Mouse (Mus musculus) large intestine, adult 2 months (tissue): Measurements from ENCODE around the gene Tbc1d1. TPM values are rescaled to one million over a fixed set of nuclear protein-coding genes. Genes with fewer than 3 reads are reported as not detected.

Experiments used
- DNase-seq: peaks from one replicate; pipeline ENCODE4 v3.0.0-alpha.2; 2012; ENCODE audit warnings: low read depth, low spot score
- WGBS: fragments of 180-500 bp; shearing (Covaris S2); methylation state at CpG from one replicate; pipeline ENCODE4 v1.1.7; 2018; 5-methylcytosine and 5-hydroxymethylcytosine counted together
- polyA plus RNA-seq: library from polyadenylated mRNA; depleted of rRNA; stranded (reverse); fragments of >200 nt; gene quantifications from 2 replicates; pipeline ENCODE4 v1.2.3, GENCODE M21; 2012; rRNA removed

Gene Tbc1d1
- 14.4 and 21.4 TPM in 2 replicates for polyA plus RNA-seq

- WGBS: 35% methylated on average over 11 of the region's 11 CpGs
- DNase-seq: no peak
Measured at GRCm38 (mm10) chr5:64155861-64156550, at the start of gene Tbc1d1. TSS of gene Tbc1d1 (plus strand) at chr5:64156305.

DNA sequence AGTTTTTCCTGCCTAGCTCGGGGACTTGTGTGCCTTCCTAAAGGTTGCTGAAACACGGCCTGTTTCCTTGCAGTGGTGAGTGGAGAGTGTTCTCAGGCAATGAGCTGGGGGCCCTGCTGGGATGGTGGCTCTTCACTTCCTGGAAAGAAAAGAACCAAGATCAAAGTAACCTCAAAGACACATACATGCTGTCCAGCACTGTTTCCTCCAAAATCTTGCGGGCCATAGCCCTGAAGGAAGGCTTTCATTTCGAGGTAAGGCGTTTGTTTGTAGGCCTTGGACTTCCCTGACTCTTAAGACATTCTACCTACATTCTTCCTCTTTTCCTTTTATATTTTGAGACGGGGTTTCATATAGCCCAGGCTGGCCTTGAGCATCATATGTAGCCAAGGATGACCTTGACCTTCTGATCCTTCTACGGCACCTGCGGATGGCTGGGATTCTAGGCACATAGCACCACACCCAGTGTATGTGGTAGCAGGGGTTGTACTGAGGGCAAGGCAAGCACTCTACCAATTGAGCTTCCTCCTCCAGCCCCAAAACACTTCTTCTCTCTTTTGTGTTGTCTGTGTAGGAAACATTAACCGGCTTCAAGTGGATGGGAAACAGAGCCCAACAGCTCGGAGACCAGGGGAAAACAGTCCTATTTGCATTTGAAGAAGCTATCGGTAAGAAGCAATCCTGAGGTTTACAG, 48.4 kb upstream of the Tbc1d1 start:
- no peak for DNase-seq
- WGBS: 86% methylated on average over 11 of the region's 11 CpGs

- no peak for DNase-seq
- WGBS: 76% methylated on average over 3 of the region's 3 CpGs
Measured at GRCm38 (mm10) chr5:64109217-64109616, 46.9 kb upstream of the Tbc1d1 start.

DNA sequence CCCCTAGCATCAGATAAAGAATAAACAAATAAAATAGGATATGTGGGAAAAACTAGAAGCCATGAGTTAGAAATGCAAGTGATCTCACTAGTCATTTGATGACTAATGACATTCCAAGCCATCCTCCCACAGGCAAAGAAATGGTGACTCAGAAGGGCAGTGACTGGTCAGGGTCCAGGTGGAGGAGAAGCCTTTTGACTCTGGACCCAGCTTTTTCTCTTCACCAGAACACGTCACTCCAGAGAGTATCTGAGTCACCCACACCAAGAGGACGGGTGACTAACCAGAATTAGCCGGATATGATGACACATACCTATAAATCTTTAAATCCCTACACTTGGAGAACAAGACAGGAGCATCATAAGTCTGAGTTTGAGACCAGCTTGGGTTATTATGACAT, 43.7 kb upstream of the Tbc1d1 start:
- no peak for DNase-seq
- WGBS: 41% methylated on average over 3 of the region's 3 CpGs

DNA sequence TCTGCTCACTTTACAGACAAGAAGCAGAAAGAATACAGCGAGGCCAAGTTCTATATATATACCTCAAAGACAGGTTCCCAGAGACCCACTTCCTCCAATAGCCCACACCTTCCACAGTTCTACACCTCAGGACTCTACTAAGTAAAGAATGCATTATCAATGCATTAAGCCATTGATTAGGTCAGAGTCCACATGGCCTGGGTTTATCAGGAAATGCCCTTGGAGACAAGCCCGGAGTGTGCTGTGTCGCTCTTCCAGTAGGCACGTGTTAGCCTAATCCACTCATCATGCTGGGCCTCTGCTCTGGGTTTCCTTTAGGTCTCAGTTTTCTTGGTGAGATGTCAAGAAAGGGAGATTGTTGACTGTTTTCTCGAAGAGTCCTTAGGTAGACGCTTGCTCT, 41.9 kb upstream of the Tbc1d1 start:
- no peak for DNase-seq
- 97% methylated on average over 6 of the region's 6 CpGs for WGBS

DNA sequence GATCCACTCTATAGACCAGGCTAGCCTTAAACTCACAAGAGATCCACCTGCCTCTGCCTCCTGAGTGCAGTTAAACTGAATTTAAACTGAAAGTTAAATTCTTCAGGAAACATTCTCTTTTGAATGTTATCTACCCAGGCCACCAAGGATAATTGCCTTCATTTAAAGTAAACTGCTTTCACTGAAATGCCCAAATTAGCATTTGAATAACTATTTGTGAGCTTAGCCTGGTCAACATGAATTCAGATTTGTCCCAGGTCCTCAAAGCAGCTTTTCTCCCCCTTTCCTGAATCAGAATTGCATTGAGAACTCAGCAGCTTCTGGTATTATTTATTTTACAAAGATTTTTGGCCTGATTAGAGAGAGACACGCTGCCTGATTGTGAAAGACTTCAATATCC, 38.9 kb upstream of the Tbc1d1 start:
- DNase-seq: no peak
- 96% methylated on average over 1 of the region's 1 CpGs for WGBS

DNA sequence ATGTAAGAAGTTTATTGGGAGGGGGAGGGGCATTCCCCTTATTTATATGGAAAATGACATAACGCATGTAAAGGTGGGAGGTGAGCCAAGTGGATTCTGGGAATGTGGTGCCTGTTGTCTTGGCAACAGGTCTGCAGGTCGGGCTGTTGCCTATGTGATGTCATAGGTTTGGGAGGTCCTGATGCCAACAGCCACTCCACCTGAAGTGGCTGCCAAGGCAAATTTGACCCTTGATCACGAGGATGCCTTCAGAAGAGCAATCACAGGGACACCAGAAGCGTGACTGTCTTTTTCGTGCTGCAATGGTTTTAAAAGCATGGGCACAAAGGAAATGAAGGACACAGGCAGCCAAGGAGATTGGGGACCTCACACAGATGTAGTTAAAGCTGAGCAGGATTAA, 30.3 kb upstream of the Tbc1d1 start:
- no peak for DNase-seq
- WGBS: 48% methylated on average over 5 of the region's 5 CpGs

GRCm38 (mm10) chr5:64131550-64131949, 24.6 kb upstream of the Tbc1d1 start:
- 76% methylated on average over 5 of the region's 5 CpGs for WGBS

DNA sequence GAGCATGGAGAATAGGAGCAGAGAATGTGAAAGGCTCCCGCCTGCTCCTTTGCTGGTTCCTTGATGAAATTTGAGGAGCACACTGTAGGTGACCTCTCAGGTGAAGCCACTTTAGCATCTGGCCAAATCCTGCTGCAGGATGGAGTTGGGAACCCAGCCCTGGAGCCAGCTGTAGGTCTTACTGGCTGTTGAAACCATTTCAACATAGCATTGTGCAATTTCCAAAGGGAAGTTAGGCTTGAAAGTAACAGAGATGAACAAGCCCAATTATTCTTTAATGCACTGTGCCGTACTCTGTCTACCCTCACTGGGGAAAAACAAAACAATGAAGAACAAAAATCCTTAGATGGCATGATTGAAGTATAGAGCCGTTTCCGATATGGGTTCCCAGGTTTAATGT, 22.2 kb upstream of the Tbc1d1 start:
- no peak for DNase-seq
- 92% methylated on average over 4 of the region's 4 CpGs for WGBS

More at GRCm38 (mm10) chr5:64131550-64131949, 24.6 kb upstream of the Tbc1d1 start:
- no peak for DNase-seq

DNA sequence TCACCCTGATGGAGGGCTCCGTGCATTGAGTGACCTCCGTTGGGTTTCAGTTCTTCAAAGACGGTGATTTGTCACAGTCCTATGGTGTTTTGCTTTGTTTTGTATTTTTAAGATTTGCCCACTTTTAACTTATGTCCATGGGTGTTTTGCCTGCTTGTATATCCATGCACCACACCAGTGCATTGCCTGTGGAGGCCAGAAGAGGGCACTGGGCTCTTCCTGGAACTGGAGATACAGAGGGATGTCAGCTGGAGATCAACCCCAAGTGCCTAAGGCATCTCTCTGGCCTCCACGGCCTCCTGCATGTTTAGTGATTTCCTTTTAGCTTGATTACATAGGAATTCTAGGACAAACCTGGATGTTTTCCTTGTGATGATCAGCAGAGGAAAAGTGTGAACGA, 19.8 kb upstream of the Tbc1d1 start:
- no peak for DNase-seq
- WGBS: 75% methylated on average over 5 of the region's 5 CpGs

DNA sequence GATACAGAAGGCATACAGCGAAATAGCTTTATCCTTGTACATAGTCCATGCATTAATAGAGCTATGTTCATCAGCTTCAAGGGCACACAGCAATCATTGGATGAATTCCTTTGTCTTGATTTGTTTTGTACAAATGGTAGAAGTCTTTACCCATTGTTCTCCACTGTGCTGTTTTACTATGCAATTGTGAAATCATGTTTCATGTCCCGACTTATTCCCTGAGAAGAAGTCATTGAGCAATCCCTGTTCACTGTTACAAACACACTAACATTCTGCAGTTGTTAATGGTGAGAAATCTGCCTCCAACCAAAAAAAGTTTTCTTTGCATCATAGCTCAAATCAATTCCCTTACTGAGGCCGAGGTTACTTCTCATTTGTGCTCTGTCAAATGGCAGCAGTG, 15.9 kb upstream of the Tbc1d1 start:
- 55% methylated on average over 3 of the region's 3 CpGs for WGBS
- DNase-seq: no peak

GRCm38 (mm10) chr5:64144315-64144714, 11.8 kb upstream of the Tbc1d1 start:
- 72% methylated on average over 5 of the region's 5 CpGs for WGBS
- DNase-seq: no peak

GRCm38 (mm10) chr5:64146384-64147005, 9.6 kb upstream of the Tbc1d1 start:
- WGBS: 85% methylated on average over 10 of the region's 10 CpGs
- DNase-seq: no peak

DNA sequence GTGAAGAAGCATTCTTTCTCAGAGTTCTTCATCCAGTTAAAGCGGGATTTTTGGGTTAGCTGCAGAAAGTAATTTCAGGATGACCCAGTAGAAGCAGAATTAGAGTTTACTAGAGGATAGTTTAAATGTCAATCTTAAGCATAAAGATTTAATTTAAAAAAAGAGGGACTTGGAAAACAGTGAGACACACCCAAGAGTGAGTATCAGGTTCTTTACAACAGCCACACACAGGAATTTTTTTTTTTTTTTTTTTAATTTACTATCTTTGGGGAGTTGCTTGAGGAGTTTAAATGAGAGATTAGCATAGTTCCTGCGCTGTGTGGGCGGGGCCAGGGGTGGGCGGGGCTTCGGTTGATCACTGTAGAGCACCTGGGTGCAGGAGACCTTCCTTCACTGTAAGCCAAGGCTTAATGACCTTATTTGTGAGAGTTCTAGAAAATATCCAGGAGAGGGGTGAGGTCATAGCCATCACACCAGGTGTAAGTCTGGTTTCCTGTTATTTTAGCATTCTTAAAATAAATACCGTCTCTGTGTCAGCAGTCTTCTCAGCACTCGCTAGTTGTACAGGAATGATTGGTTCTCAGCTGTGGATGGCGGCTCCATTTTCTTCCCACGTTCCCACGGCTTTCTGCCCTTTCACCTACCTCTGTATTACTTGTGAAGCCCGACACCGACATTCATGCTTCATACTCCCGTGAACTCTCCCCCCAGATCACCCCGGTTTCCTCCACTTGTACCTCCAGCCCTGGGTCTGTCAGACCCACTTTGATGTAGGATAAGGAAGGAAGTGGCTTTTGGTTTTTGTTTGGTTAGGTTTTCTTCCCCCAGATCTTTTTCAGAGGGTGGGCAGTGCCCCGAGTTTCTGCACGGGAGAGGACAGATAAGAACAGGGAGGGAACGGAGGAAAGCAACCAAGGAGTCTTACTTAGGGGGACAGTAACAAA, 6.6 kb upstream of the Tbc1d1 start:
- WGBS: 11% methylated on average over 17 of the region's 17 CpGs
- DNase-seq: no peak

DNA sequence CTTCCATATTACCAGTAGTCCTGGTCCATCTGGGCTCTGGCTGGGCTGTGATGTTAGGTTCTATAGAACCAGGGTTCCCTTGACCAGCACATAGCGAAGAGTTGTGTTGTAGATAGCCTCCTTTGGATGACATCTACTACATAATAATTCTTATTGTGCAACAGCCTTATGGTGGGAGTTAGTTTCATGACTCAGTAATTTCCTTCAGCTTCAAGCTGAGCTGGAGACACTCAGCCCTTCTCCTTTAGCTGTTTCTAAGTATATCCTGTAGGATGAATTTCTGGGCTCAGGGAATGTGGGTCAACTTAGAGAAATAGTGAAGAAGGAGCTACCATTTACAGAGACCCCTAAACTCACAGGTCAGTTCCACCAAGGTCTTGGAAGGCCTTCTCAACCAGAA, 2.8 kb upstream of the Tbc1d1 start:
- DNase-seq: no peak
- WGBS: 95% methylated on average over 1 of the region's 1 CpGs

DNA sequence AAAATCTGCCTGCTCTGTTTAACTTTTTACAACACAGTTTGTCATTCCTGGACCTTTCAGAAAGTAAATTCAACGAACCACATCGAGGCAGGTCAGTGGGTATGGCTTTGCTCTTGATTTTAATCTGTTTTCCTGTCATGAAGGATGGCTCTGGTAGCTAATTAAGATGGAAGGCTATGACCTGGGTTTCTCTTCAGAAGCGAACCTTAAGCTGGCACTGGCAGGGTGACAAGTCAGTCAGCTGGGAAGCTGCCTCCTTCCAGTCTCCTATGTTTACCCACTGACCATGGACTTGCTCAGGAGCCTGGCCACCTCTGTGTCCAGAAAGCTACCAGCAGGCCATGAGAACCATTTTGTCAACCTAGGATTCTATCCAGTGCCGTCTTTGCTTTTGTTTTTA, 474 bp downstream of the Tbc1d1 start:
- WGBS: 31% methylated on average over 4 of the region's 4 CpGs
- no peak for DNase-seq

GRCm38 (mm10) chr5:64157926-64158325, 1.8 kb downstream of the Tbc1d1 start:
- no peak for DNase-seq
- 59% methylated on average over 1 of the region's 1 CpGs for WGBS

DNA sequence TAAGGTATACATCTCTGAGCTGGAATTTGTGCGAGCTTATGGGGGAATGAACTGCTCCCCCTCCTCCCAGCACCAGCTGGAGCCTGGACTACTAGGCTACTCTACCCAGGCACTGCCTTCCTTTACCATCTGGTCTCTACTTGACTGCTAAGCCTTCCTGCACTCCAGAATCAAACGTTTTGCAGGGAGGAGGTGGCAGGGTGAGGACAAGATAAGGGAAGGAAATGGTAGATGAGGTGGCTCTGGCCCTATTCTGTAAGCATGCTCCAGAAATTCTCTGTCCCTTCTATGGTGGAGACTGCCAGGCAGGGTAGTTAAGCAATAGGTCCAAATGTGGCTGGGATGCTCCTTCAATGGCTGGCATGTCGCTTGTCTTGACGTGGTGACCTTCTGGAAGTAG, 2.4 kb downstream of the Tbc1d1 start:
- 84% methylated on average over 4 of the region's 4 CpGs for WGBS
- no peak for DNase-seq

DNA sequence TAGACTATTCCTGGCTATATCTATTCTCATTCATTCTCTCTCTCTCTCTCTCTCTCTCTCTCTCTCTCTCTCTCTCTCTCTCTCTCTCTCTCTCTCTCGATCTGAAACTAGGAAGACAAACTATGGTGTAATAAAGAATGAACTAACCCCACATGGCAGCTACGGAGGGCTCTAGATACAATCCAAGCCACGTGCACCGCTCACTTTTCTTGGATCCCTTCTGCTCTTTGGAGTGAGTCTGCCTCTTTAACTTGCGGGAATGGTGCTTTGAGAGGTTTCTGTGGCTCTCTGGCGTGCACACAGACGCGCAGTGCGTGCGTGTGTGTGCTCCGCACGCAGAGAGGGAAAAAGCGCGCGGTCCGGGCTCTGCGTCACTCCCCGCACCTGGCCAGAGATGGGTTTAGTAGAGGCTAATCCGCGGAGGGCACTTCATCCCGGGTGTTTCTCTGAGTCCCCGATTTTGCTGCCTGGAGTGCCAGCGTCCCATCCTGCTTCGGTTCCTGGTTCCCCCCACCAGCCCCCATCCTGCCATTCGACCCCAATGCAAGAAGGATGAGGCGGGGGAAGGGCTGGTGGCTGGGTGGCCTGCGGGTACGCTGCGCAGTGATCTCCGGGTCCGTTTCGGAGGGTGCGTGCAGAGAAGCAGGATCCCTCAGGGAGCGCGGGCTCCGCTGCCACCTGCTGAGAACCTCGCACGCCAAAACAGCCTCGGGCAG, 3.1 kb downstream of the Tbc1d1 start:
- DNase-seq: no peak
- WGBS: 2% methylated on average over 39 of the region's 39 CpGs
